Comparison of ENCODE assay signal across 8 mouse cellular contexts in the genomic region with DNA sequence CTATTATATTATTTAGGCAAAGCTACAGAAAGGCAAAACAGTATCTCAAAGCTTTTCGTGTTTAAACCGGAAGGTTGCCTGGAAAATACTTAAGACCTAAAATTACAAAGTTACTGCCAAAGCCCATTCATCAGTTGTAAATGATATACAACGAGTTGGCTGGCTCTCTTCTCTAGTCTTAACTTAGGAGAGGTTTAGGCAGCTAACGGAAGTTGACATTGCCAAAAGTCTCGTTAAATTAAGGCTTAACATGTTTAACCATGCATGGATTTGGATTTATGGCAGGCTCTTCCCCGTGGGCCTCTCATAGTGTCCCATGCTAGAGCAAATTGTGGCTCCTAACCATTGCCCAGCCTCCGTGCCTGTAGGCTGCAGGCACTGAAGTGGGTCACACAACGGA. TPM values are rescaled to one million over a fixed set of nuclear protein-coding genes. Genes with fewer than 3 reads are reported as not detected.
DNase-seq lines count a peak whose midpoint lies in the region; ATAC-seq and TF ChIP-seq lines count a peak whose summit lies in the region.

No protein-coding gene starts in this region.

- peaks cover 57% of the 10 kb centered on the region for H3K36me3 ChIP-seq in erythroblast, embryonic 14.5 days (ENCODE audit: control insufficient read depth)
- peaks cover 40% of the 10 kb centered on the region for H3K36me3 ChIP-seq in G1E (replicated peaks)
- H3K36me3 ChIP-seq in hindbrain, embryonic 12.5 days: peaks cover 31% of the 10 kb centered on the region
- H3K36me3 ChIP-seq in midbrain, embryonic 10.5 days: peaks cover 42% of the 10 kb centered on the region

- H3K4me3 ChIP-seq in erythroblast, embryonic 14.5 days (replicated peaks): peak overlapping the region; percentile 90
- peak overlapping the region; percentile 91 for H3K4me3 ChIP-seq in G1E (ENCODE audit: low read depth, low read length)
- H3K4me3 ChIP-seq in hindbrain, embryonic 12.5 days: peak overlapping the region; percentile 86
- H3K4me3 ChIP-seq in midbrain, embryonic 10.5 days: peak overlapping the region; percentile 91

- no peak overlapping the region for H3K27ac ChIP-seq in hindbrain, embryonic 12.5 days
- H3K27ac ChIP-seq in midbrain, embryonic 10.5 days (replicated peaks): peak overlapping the region; percentile 99

- TF ChIP-seq CTCF in G1E (IDR thresholded peaks at IDR 0.05; ENCODE audit: low read depth, low read length): no peak

- no peak for DNase-seq in G1E (ENCODE audit: low spot score)
- DNase-seq in midbrain, embryonic 10.5 days (ENCODE audit: low spot score): no peak
- DNase-seq in yolk sac, embryonic 10.5 days (ENCODE audit: low spot score): no peak
- no peak for DNase-seq in adrenal gland, adult 2 months
- no peak for DNase-seq in thymus, postnatal 14 days

- 7% methylated on average over 8 of the region's 8 CpGs for WGBS in hindbrain, embryonic 12.5 days
- WGBS in midbrain, embryonic 10.5 days: 11% methylated on average over 8 of the region's 8 CpGs

- peak overlapping the region; percentile 74 for H3K4me2 ChIP-seq in hindbrain, embryonic 12.5 days (replicated peaks)

- H3K27me3 ChIP-seq in erythroblast, embryonic 14.5 days (ENCODE audit: control insufficient read depth): no peaks in the 10 kb centered on the region
- H3K27me3 ChIP-seq in G1E (ENCODE audit: insufficient read depth, low read length): peaks cover 1% of the 10 kb centered on the region; the same call in 1 of the 2 replicates
- peaks cover 2% of the 10 kb centered on the region for H3K27me3 ChIP-seq in hindbrain, embryonic 12.5 days
- H3K27me3 ChIP-seq in midbrain, embryonic 10.5 days (ENCODE audit: low read depth, poor library complexity, severe bottlenecking): no peaks in the 10 kb centered on the region

- H3K4me1 ChIP-seq in erythroblast, embryonic 14.5 days (ENCODE audit: control insufficient read depth): peaks cover 71% of the 10 kb centered on the region
- peaks cover 28% of the 10 kb centered on the region for H3K4me1 ChIP-seq in G1E (ENCODE audit: insufficient read depth, low read depth, low read length)
- peaks cover 18% of the 10 kb centered on the region for H3K4me1 ChIP-seq in hindbrain, embryonic 12.5 days
- H3K4me1 ChIP-seq in midbrain, embryonic 10.5 days: peaks cover 24% of the 10 kb centered on the region

- ATAC-seq in erythroblast, adult 5-6 weeks (replicated peaks; ENCODE audit: low FRiP score, poor library complexity, severe bottlenecking): no peak
- no peak for ATAC-seq in G1E (ENCODE audit: extremely low read depth, insufficient number of reproducible peaks, low FRiP score, poor library complexity, severe bottlenecking)
- ATAC-seq in hindbrain, embryonic 12.5 days (ENCODE audit: low FRiP score): no peak

- peak overlapping the region; percentile 95 for H3K9ac ChIP-seq in hindbrain, embryonic 12.5 days

- H3K9me3 ChIP-seq in erythroblast, embryonic 14.5 days (ENCODE audit: control insufficient read depth, low read length): no peaks in the 10 kb centered on the region
- no peaks in the 10 kb centered on the region for H3K9me3 ChIP-seq in G1E (replicated peaks)
- no peaks in the 10 kb centered on the region for H3K9me3 ChIP-seq in hindbrain, embryonic 12.5 days (replicated peaks)
- H3K9me3 ChIP-seq in midbrain, embryonic 10.5 days (replicated peaks): no peaks in the 10 kb centered on the region

RNA-seq across cellular contexts. Expression of gene Odc1, which starts 1.3 kb away (rescaled TPM):
- 36.4 and 44.9 TPM in 2 replicates for polyA plus RNA-seq in erythroblast, embryonic 14.5 days (2012)
- 578 and 641 TPM in 2 replicates for total RNA-seq in erythroblast, adult 5-6 weeks (2015; ENCODE audit: low replicate concordance)
- total RNA-seq in erythroblast, adult 5-6 weeks (2017; ENCODE audit: low replicate concordance): 1,162 and 1,709 TPM in 2 replicates
- total RNA-seq in G1E (2014; fragmentation: Nextera tagmentation): 253 and 303 TPM in 2 replicates
- 219 and 221 TPM in 2 replicates for total RNA-seq in G1E (2017)
- 44.6 and 61.1 TPM in 2 replicates for polyA plus RNA-seq in G1E (2012)
- 237 and 240 TPM in 2 replicates for polyA plus RNA-seq in hindbrain, embryonic 12.5 days (2016; fragmentation: Nextera tagmentation; extraction: Ambion mirVana)
- polyA plus RNA-seq in midbrain, embryonic 10.5 days (2016; fragmentation: Nextera tagmentation; extraction: Ambion mirVana): 269 and 305 TPM in 2 replicates
- 100 to 1,000 TPM; 348 to 514 TPM for total RNA-seq in adrenal gland, adult 2 months (2021)
- polyA plus RNA-seq in adrenal gland, adult 2 months (2012; rRNA removed): 52.6 and 66.4 TPM in 2 replicates
